In the genomic region with DNA sequence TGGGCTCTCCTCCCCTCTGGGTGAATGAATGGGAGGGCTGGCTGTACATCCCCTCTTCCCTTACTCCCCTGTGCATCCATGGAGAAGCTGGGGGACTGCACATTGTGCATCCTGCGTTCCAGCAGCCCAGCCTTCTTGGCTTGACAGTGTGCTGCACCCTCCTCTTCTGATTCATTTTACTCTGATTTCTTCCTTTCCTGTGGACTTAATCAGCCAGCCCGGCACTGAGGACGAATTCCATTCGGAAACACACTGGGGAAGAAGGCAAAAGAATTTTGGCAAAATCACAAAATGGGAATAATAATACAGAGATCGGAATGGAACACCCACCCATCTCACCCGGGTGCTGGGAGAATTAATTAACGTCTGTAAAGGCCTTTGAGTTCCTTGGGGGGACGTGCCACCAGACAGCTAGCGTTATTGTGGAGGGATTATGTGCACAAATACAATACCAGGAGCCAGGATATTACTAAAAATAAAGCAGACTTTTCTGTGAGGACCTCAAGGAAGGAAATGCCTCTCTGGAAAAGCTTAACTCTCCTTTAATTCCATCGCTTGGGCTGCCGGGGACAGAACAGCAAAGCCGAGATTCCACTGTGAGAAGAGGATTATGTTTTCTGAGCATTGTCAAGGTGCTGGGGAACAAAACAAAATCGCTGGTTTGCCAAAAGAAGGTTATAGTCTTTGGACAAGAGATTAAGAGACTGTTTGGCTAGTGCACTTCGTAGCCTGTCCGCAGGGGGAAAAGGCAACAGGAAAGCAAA, we compare ENCODE assay signal across 8 mouse cellular contexts. TPM values are rescaled to one million over a fixed set of nuclear protein-coding genes. Genes with fewer than 3 reads are reported as not detected.
DNase-seq lines count a peak whose midpoint lies in the region; ATAC-seq and TF ChIP-seq lines count a peak whose summit lies in the region.

No protein-coding gene starts in this region.

- no peaks in the 10 kb centered on the region for H3K27me3 ChIP-seq in embryonic facial prominence, embryonic 12.5 days
- no peaks in the 10 kb centered on the region for H3K27me3 ChIP-seq in heart, embryonic 14.5 days (ENCODE audit: control insufficient read depth, insufficient read depth, low read length)
- H3K27me3 ChIP-seq in neural tube, embryonic 12.5 days (replicated peaks): no peaks in the 10 kb centered on the region

- H3K9me3 ChIP-seq in embryonic facial prominence, embryonic 12.5 days: no peaks in the 10 kb centered on the region
- H3K9me3 ChIP-seq in heart, embryonic 14.5 days (ENCODE audit: control insufficient read depth, low read length): no peaks in the 10 kb centered on the region
- H3K9me3 ChIP-seq in neural tube, embryonic 12.5 days: no peaks in the 10 kb centered on the region

- peaks cover 15% of the 10 kb centered on the region for H3K4me1 ChIP-seq in embryonic facial prominence, embryonic 12.5 days
- H3K4me1 ChIP-seq in heart, embryonic 14.5 days (ENCODE audit: control insufficient read depth in 2 of 2, insufficient read depth in 2 of 2, low read length in 2 of 2): peaks cover 8 to 12% of the 10 kb centered on the region in 2 experiments; a peak in 3 of 4 replicates
- peaks cover 6% of the 10 kb centered on the region; the same call in 1 of the 2 replicates for H3K4me1 ChIP-seq in neural tube, embryonic 12.5 days

- intact Hi-C loops in left cerebral cortex, adult 2 months (cut with DNase I): no loop called here

- 0 out of 2 replicates have a peak overlapping the region, but pooled peaks have one; percentile 24 for H3K9ac ChIP-seq in embryonic facial prominence, embryonic 12.5 days
- peak overlapping the region; percentile 58 for H3K9ac ChIP-seq in heart, embryonic 14.5 days (ENCODE audit: low read length)
- H3K9ac ChIP-seq in neural tube, embryonic 12.5 days: no peak overlapping the region

- DNase-seq in left cerebral cortex, adult 2 months (ENCODE audit: extremely low spot score in 1 of 2, low spot score in 2 of 2): no peak
- no peak for DNase-seq in left cerebral cortex, adult 11 months (ENCODE audit: low spot score)
- peak; percentile 61 for DNase-seq in kidney, postnatal 10 days
- no peak for DNase-seq in spleen, adult 18-20 months

- TF ChIP-seq CTCF in left cerebral cortex, adult 2 months (IDR thresholded peaks at IDR 0.05): peak; percentile 12

- H3K27ac ChIP-seq in left cerebral cortex, adult 2 months: peak overlapping the region; percentile 33
- H3K27ac ChIP-seq in embryonic facial prominence, embryonic 12.5 days: peak overlapping the region; percentile 76
- peak overlapping the region; percentile 72 to 75 for H3K27ac ChIP-seq in heart, embryonic 14.5 days (replicated peaks in 1 of 2; ENCODE audit: control insufficient read depth in 1 of 2, insufficient read depth in 1 of 2, low read depth in 2 of 2, low read length in 2 of 2)
- no peak overlapping the region for H3K27ac ChIP-seq in neural tube, embryonic 12.5 days

- WGBS in embryonic facial prominence, embryonic 12.5 days: 14% methylated on average over 15 of the region's 15 CpGs
- 29% methylated on average over 15 of the region's 15 CpGs for WGBS in heart, embryonic 14.5 days
- 35% methylated on average over 15 of the region's 15 CpGs for WGBS in neural tube, embryonic 12.5 days

- peak; percentile 47; the same call in 1 of the 2 replicates for ATAC-seq in embryonic facial prominence, embryonic 12.5 days (ENCODE audit: insufficient number of reproducible peaks, insufficient read depth, low FRiP score, low TSS enrichment)
- ATAC-seq in heart, embryonic 14.5 days (ENCODE audit: insufficient number of reproducible peaks, insufficient read depth, low FRiP score, low read depth): no peak
- ATAC-seq in neural tube, embryonic 12.5 days (ENCODE audit: low FRiP score, low read depth): peak; percentile 56
- no peak for ATAC-seq in activated CD4-positive, CD25-positive, alpha-beta regulatory T cell, adult 4 months

- H3K36me3 ChIP-seq in embryonic facial prominence, embryonic 12.5 days: no peaks in the 10 kb centered on the region
- 0 out of 2 replicates have a peak, but pooled peaks cover 4% of the 10 kb centered on the region for H3K36me3 ChIP-seq in heart, embryonic 14.5 days (ENCODE audit: control insufficient read depth, insufficient read depth, low read length)
- H3K36me3 ChIP-seq in neural tube, embryonic 12.5 days: no peaks in the 10 kb centered on the region

- H3K4me2 ChIP-seq in embryonic facial prominence, embryonic 12.5 days (replicated peaks): peak overlapping the region; percentile 39
- H3K4me2 ChIP-seq in heart, embryonic 14.5 days (ENCODE audit: low read length): peak overlapping the region; percentile 59
- peak overlapping the region; percentile 45 for H3K4me2 ChIP-seq in neural tube, embryonic 12.5 days (replicated peaks)

- peak overlapping the region; percentile 35; the same call in 1 of the 2 replicates for H3K4me3 ChIP-seq in left cerebral cortex, adult 2 months
- H3K4me3 ChIP-seq in embryonic facial prominence, embryonic 12.5 days: 0 out of 2 replicates have a peak overlapping the region, but pooled peaks have one; percentile 12
- peak overlapping the region; percentile 18 to 25; a peak in 1 of 4 replicates for H3K4me3 ChIP-seq in heart, embryonic 14.5 days (ENCODE audit: control insufficient read depth in 1 of 2, insufficient read depth in 1 of 2, low read depth in 1 of 2, low read length in 2 of 2)
- no peak overlapping the region for H3K4me3 ChIP-seq in neural tube, embryonic 12.5 days

RNA-seq across cellular contexts. Expression of a gene that starts 53.6 kb away (rescaled TPM):
- 10 to 100 TPM in 1 of 2 experiments, 1 to 10 TPM in 1; 9.7 to 11.0 TPM for total RNA-seq in left cerebral cortex, adult 2 months (2021)
- 12.8 and 13.6 TPM in 2 replicates for polyA plus RNA-seq in embryonic facial prominence, embryonic 12.5 days (2016; fragmentation: Nextera tagmentation; extraction: Ambion mirVana)
- 7.8 and 8.2 TPM in 2 replicates for polyA plus RNA-seq in heart, embryonic 14.5 days (2014; fragmentation: Nextera tagmentation; extraction: Ambion mirVana)
- polyA plus RNA-seq in neural tube, embryonic 12.5 days (2016; fragmentation: Nextera tagmentation; extraction: Ambion mirVana): 5.0 and 6.9 TPM in 2 replicates
- 10 to 100 TPM; 10.2 to 10.3 TPM for polyA plus RNA-seq in activated CD4-positive, CD25-positive, alpha-beta regulatory T cell, adult 4 months (2017; shearing (Covaris generic))

Comparison
In these comparisons a context has a peak if more than half of its experiments do, and no peak if none do; other contexts are left out.
1. ATAC-seq: peak in embryonic facial prominence, embryonic 12.5 days (single experiment) and neural tube, embryonic 12.5 days (single experiment); none in heart, embryonic 14.5 days (single experiment) and activated CD4-positive, CD25-positive, alpha-beta regulatory T cell, adult 4 months (single experiment).
2. Peak in every context shown above with its lines, with median percentiles within 50 percentile points of each other: H3K4me2 ChIP-seq.